Mouse (Mus musculus) megakaryocyte, embryonic 14.5 days (primary cell): ENCODE measurements around the gene Trmt11. TPM values are rescaled to one million over a fixed set of nuclear protein-coding genes. Genes with fewer than 3 reads are reported as not detected.

ENCODE experiments used
- H3K27me3 ChIP-seq: replicated peaks from 2 replicates; pipeline ENCODE3; 2012; ENCODE audit warnings: inconsistent platforms
- H3K36me3 ChIP-seq: replicated peaks from 2 replicates; pipeline ENCODE3; 2012; ENCODE audit warnings: low read length, inconsistent platforms, mixed read lengths
- H3K4me1 ChIP-seq: 2 replicates; pipeline ENCODE4 v1.6.1; 2012; ENCODE audit warnings: inconsistent platforms
- H3K4me3 ChIP-seq: replicated peaks from 2 replicates; pipeline ENCODE3; 2012; ENCODE audit warnings: moderate library complexity, mild to moderate bottlenecking, inconsistent platforms
- H3K9me3 ChIP-seq: 2 replicates; pipeline ENCODE4 v1.6.1; 2012; ENCODE audit warnings: inconsistent platforms
- FLI1 ChIP-seq: IDR thresholded peaks from 2 replicates; pipeline ENCODE4 v1.6.1; 2012; ENCODE audit warnings: low read length, inconsistent platforms, mixed read lengths
- GATA1 ChIP-seq: IDR thresholded peaks from 3 replicates; pipeline ENCODE4 v1.6.1; 2012; ENCODE audit warnings: mixed read lengths, low read length, inconsistent platforms, borderline replicate concordance
- polyA plus RNA-seq: library from polyadenylated mRNA; stranded (reverse); fragments of >175 nt; gene quantifications from 2 replicates; pipeline ENCODE4 v1.2.3, GENCODE M21; 2012; ENCODE audit warnings: low replicate concordance; ENCODE audit not compliant: insufficient read depth

Gene Trmt11
- polyA plus RNA-seq, 1 experiment: 1.6 TPM

DNA sequence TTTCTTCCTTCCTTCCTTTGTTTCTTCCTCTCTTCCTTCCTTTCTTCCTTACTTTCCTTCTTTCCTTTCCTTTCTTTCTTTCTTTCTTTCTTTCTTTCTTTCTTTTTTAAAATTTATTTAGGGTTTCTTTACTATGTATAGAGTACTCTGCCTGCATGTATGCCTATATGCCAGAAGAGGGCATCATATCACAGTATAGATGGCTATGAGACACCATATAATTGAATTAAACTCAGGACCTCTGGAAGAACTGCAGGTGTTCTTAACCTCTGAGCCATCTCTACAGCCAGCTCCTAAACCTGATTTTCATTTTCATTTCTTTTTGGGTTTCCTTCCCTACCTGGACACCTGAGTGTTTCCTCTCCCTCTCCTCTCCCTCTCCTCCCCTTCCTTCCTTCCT, 22.4 kb upstream of the Trmt11 start:
- Histone ChIP-seq H3K4me3 (no peak overlapping the region), H3K9me3 (no peaks in the 10 kb centered on the region), H3K36me3 (no peaks in the 10 kb centered on the region), H3K27me3 (no peaks in the 10 kb centered on the region), H3K4me1 (peaks cover 71% of the 10 kb centered on the region)
- TF ChIP-seq FLI1 (no peak), GATA1 (no peak)

DNA sequence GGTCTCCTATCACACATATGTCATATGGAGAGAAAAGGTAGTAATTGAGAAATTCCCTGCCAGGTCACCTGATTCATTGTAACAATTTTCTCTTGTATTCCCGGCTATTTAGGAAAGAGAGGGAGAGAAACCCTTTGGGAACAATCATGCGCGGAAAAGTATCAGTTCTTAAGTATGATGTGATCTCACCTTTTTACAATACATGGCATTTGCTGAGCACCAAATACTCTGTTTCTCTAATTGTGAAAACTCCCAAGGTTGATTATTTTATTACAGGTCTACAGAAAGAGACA, 18.3 kb upstream of the Trmt11 start:
- peak overlapping the region; percentile 93 for H3K4me3 ChIP-seq
- peaks cover 3% of the 10 kb centered on the region for H3K36me3 ChIP-seq
- no peak for TF ChIP-seq GATA1
- no peak for TF ChIP-seq FLI1
- H3K4me1 ChIP-seq: peaks cover 41% of the 10 kb centered on the region
- H3K9me3 ChIP-seq: no peaks in the 10 kb centered on the region
- no peaks in the 10 kb centered on the region for H3K27me3 ChIP-seq

DNA sequence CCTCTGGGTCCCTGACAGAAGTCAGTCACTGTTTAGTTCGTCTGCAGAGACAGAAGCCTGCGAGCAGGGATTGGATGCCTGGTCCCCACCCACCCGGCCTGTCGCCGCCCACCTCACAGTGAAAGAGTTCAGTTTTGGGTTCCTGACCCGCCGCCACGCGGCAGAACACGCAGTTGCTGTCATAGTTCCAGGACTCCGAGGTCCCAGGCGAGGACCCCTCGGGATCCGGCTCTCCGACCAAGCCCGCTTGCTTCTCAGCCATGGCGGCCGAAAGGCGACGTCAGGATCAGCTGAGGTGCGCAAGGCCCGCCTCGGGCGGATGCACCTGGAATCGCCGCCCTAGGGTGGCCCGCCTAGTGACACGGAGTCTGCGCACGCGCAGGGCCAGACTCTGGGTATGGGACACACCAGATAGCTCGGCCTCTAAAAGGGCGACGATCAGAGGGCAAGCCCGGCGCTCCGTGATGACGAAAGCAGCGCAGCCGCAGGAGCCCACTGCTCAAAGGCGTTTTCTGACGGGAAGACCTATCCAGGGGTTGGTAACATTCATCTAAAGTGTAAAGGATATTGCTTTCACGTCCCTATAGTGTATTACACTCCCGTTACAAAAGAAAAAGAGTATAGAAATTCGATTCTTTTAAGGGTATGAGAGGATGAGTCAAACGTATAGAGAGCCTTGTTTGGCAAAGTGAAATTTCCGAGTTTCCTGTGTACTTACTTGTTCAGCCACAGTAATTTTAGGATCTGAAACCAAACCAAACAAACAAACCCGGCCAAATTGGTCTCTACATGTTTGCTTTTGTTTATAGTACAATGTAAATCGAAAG, 17.8 kb upstream of the Trmt11 start:
- H3K36me3 ChIP-seq: peaks cover 7% of the 10 kb centered on the region
- no peaks in the 10 kb centered on the region for H3K9me3 ChIP-seq
- peak overlapping the region; percentile 93 for H3K4me3 ChIP-seq
- peaks cover 41% of the 10 kb centered on the region for H3K4me1 ChIP-seq
- no peaks in the 10 kb centered on the region for H3K27me3 ChIP-seq
- TF ChIP-seq FLI1 (no peak), GATA1 (no peak)

DNA sequence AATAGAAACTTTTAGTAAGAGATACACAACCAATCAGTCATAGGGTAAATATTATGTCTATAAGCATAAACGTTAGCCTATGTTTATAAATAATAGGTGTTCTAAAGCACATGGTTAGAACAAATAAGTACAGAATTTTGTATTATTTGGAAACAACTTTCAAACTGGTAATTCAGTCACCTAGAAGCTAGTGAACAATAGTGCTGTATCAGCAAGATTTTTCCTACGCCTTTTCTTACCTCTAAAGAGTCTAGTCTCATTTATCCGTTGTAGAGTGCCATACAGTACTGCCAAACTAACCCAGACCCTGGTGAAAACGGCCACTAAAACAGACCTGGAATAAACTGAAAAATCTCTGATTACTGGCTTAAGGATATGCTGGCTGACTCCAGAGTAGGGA, 12.5 kb upstream of the Trmt11 start:
- no peak overlapping the region for H3K4me3 ChIP-seq
- H3K9me3 ChIP-seq: no peaks in the 10 kb centered on the region
- peaks cover 9% of the 10 kb centered on the region; the same call in 1 of the 2 replicates for H3K4me1 ChIP-seq
- no peaks in the 10 kb centered on the region for H3K27me3 ChIP-seq
- H3K36me3 ChIP-seq: peaks cover 44% of the 10 kb centered on the region
- TF ChIP-seq FLI1: no peak
- no peak for TF ChIP-seq GATA1

DNA sequence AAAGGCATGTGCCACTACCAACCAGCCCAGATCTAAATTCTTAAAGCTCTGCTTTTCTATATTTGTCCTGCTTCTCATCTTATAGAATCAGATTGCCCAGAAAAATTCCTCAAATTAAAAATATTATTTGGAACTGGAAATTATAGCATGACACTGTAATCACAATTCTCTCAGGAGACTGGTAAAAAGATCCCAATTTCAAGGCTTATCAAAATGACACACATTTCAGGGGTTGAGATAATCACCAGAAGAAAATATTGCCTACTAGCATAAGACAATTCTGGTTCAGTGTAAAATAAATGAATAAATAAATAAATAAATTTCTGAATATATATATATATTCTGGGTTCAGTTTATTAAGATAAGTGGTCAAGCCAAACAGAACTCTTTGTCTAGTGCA, 9.1 kb upstream of the Trmt11 start:
- no peaks in the 10 kb centered on the region for H3K9me3 ChIP-seq
- no peak overlapping the region for H3K4me3 ChIP-seq
- no peak for TF ChIP-seq GATA1
- no peak for TF ChIP-seq FLI1
- no peaks in the 10 kb centered on the region for H3K27me3 ChIP-seq
- H3K4me1 ChIP-seq: no peaks in the 10 kb centered on the region; the same call in 1 of the 2 replicates
- peaks cover 52% of the 10 kb centered on the region for H3K36me3 ChIP-seq

DNA sequence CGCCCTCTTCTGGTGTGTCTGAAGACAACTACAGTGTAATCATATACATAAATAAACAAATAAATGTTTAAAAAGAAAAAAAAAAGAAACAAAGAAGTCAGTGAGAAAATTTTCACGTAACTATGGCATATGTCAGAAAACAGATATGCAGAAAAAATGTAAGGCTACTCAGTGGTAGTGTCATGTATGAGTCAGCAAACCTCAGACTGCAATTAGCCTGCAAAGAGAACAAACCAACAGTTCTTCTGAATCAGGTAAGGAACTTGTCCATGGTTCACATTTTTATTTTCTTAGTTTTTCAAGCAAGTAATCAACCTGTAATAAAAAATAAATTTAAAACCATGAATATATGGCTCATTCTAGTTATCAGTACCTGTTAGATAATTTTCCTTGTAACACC, 7.6 kb upstream of the Trmt11 start:
- no peaks in the 10 kb centered on the region; the same call in 1 of the 2 replicates for H3K4me1 ChIP-seq
- H3K9me3 ChIP-seq: no peaks in the 10 kb centered on the region
- H3K27me3 ChIP-seq: no peaks in the 10 kb centered on the region
- no peak overlapping the region for H3K4me3 ChIP-seq
- H3K36me3 ChIP-seq: peaks cover 47% of the 10 kb centered on the region
- no peak for TF ChIP-seq FLI1

DNA sequence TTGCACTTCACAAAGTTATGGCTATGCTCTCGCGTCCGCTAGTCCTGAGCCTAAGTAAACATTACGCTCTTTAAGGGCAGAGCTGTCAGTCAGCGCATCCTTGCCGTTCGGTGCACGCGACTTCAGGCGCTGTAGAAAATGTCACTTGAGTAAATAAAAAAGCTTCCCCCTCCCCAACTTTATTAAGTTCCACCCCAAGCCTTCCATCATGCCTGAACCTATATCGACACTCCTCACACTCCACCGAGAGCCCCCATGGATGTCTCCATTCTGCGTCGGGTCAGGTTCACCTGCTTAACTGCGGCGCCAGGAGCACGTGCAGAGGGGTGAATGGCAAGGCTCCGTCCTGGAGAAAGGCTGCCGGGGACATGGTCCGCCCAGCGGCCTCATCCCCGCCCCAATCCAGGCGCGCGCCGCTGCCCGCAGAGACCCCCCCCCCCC, 435 bp downstream of the Trmt11 start:
- TF ChIP-seq GATA1 (no peak), FLI1 (no peak)
- Histone ChIP-seq H3K9me3 (no peaks in the 10 kb centered on the region), H3K36me3 (peaks cover 29% of the 10 kb centered on the region), H3K4me1 (peaks cover 36% of the 10 kb centered on the region), H3K4me3 (peak overlapping the region; percentile 97), H3K27me3 (no peaks in the 10 kb centered on the region)

DNA sequence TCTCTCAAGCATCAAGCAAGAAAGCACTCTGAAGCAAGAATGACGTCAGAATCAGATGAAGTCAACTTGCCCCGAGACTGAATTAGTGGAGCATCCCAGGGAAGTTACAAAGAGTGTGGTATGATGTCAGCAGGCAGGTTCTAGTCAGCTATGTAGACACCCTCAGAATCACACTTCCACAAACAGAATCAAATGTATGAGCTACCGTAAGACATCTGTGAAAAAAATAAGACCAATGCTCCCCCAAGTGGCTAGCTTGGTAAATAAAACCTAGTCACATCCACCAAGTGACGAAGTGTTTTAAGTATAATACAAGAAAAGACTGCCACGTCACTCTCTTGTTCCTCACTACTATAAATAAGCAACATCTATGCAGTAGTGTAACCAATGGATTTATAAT, 13.5 kb downstream of the Trmt11 start:
- peaks cover 13% of the 10 kb centered on the region for H3K4me1 ChIP-seq
- TF ChIP-seq FLI1: no peak
- no peak for TF ChIP-seq GATA1
- H3K9me3 ChIP-seq: no peaks in the 10 kb centered on the region

DNA sequence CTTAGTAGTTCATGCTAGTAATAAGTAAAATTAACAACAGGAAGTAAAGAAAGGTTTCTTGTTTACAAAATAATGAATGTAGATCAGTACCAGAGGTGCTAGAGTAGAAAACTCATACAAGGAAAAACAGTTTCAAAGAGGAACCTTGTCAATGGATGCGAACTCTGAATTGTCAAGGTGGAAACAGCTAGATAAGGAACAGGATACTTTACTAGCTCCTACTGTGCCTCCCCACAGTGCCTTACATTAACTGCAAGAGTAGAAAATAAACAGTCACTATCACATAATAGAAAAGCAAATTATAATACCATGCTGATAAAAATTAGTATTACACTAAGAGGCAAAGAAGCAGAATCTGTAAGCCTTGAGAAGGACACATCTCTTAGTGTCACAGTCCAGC, 14.9 kb downstream of the Trmt11 start:
- TF ChIP-seq FLI1: no peak
- TF ChIP-seq GATA1: no peak
- H3K36me3 ChIP-seq: peaks cover 59% of the 10 kb centered on the region

More for the DNA sequence above, 13.5 kb downstream of the Trmt11 start:
- Histone ChIP-seq H3K27me3 (no peaks in the 10 kb centered on the region), H3K4me3 (no peak overlapping the region), H3K36me3 (peaks cover 68% of the 10 kb centered on the region)

DNA sequence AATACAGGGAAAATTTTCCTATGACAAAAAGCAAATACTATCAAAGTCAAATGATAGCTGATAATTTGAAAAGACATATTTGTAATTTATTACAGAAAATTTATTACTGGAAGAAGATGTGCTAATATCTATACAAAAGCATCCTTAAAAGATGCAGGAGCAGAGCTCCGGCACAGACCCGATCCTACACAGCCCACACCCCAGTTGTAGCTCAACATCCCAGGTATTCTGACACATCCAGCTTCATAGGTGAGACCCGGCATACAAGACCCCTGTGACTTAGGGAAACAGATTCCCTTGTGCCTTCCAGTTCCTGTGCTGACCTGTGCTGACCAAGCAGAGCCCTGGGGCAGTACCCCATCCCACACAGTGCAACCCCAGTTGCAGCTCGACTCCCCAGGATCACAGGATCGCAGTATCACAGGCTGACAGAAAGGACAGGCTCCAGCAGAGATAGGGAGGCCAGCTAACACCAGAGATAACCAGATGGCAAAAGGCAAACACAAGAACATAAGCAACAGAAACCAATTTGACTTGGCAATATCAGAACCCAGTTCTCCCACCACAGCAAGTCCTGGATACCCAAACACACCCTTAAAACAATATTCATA, 22.8 kb downstream of the Trmt11 start:
- TF ChIP-seq FLI1 (no peak), GATA1 (no peak)
- peaks cover 25% of the 10 kb centered on the region for H3K36me3 ChIP-seq
- H3K4me1 ChIP-seq: peaks cover 8% of the 10 kb centered on the region
- no peaks in the 10 kb centered on the region for H3K9me3 ChIP-seq
- H3K27me3 ChIP-seq: no peaks in the 10 kb centered on the region
- no peak overlapping the region for H3K4me3 ChIP-seq

More for the DNA sequence above, 14.9 kb downstream of the Trmt11 start:
- Histone ChIP-seq H3K9me3 (no peaks in the 10 kb centered on the region), H3K4me1 (peaks cover 13% of the 10 kb centered on the region), H3K4me3 (no peak overlapping the region), H3K27me3 (no peaks in the 10 kb centered on the region)

DNA sequence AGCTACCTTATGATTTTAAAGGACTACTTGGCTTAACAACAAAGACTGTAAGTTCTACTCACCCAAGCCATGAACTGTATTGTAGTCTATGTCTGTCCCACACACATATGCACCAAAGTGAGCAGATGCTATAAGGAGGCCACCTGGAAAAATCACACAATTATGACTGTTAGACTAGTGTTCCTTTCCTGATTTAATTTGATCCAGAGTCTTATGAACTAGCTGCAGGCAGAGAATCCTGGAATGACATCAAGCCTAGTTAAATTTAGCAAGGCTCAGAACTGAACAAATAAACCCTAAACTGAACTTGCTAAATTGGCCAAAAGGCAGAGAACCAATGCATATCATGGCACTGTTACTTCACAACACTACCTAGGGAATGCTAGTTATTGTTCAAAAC, 34.2 kb downstream of the Trmt11 start:
- H3K36me3 ChIP-seq: peaks cover 45% of the 10 kb centered on the region
- H3K9me3 ChIP-seq: no peaks in the 10 kb centered on the region
- H3K4me3 ChIP-seq: no peak overlapping the region
- no peak for TF ChIP-seq FLI1
- TF ChIP-seq GATA1: no peak
- peaks cover 21% of the 10 kb centered on the region for H3K4me1 ChIP-seq
- no peaks in the 10 kb centered on the region for H3K27me3 ChIP-seq
